Mouse (Mus musculus) forebrain, embryonic 10.5 days (tissue): Measurements from ENCODE around the gene Thap12. TPM values are rescaled to one million over a fixed set of nuclear protein-coding genes. Genes with fewer than 3 reads are reported as not detected.
A peak's percentile ranks its signal among the peaks of the same experiment; 100 is the strongest.

ENCODE experiments used
- DNase-seq: peaks from one replicate; pipeline ENCODE4 v3.0.0-alpha.2; 2017; ENCODE audit warnings: low spot score; ENCODE audit errors: extremely low spot score
- H3K27ac ChIP-seq: fragments of 300-500 bp; sonication (generic); 2 replicates; pipeline ENCODE4 v1.5.1; 2016; ENCODE audit warnings: mild to moderate bottlenecking
- H3K27me3 ChIP-seq: fragments of 300-500 bp; sonication (generic); 2 replicates; pipeline ENCODE4 v1.6.1; 2016; ENCODE audit warnings: mild to moderate bottlenecking; ENCODE audit not compliant: poor library complexity, severe bottlenecking
- H3K36me3 ChIP-seq: fragments of 300-500 bp; sonication (generic); replicated peaks from 2 replicates; pipeline ENCODE4 v1.6.1; 2016; ENCODE audit warnings: mild to moderate bottlenecking, moderate library complexity
- H3K4me1 ChIP-seq: fragments of 300-500 bp; sonication (generic); 2 replicates; pipeline ENCODE4 v1.6.1; 2016
- H3K4me3 ChIP-seq: fragments of 300-500 bp; sonication (generic); 2 replicates; pipeline ENCODE4 v1.5.1; 2016; ENCODE audit warnings: mild to moderate bottlenecking, moderate library complexity
- H3K9me3 ChIP-seq: fragments of 300-500 bp; sonication (generic); 2 replicates; pipeline ENCODE4 v1.6.1; 2016; ENCODE audit warnings: mild to moderate bottlenecking, moderate library complexity
- WGBS: fragments of 180-500 bp; shearing (Covaris S2); methylation state at CpG from one replicate; pipeline ENCODE4 v1.1.7; 2016; 5-methylcytosine and 5-hydroxymethylcytosine counted together
- polyA plus RNA-seq: library from polyadenylated mRNA; unstranded; fragments of >200 nt; fragmentation: Nextera tagmentation; extraction: Ambion mirVana; gene quantifications from 2 replicates; pipeline ENCODE4 v1.2.1, GENCODE M21; 2016

Gene Thap12
- polyA plus RNA-seq = 58.1 and 58.2 TPM in 2 replicates

DNA sequence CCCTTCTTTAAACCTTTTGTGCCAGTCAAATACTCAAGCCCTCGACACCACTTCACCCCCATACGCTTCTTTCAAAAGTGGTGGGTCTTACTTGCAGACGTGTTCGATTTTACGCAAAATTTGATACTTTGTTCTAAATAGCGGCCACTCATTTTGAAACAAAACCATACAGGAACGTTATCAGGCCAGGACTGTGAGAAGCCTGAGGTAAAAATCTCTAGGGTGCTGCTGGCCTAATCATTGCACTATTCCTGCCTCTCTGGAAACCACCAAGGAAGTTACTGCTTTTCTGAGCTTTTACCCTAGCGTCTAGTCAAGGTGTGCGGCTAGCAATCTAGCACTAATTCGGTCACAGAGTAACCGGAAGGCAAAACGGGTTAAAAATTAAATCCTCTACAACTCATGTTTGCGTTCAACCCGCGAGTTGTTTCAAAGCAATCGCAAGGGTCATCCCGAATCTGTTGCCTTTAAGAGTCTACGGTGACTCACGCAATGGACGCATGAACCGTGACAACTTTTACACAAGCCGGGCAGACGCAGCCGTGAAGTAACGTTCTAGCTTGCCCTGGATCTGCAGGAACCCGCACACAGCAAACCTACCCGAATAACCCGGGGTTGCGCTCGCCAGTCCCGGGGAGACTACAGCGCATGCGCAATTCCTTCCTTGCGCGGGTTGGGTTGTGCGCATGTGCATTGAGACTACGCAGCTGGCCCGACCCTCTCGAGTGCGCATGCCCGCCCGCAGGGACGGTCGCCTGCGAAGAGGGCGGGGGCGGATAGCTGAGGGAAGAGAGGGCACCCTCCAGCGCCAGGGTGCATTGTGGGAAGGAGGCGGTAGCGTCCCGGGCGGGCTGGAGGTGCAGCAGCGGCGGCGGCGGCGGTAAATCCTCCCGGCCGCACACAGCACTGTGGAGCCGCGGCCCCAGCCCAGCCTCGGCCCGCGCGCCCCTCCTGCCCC lies at the start of gene Thap12:
Gene Thap12, plus strand, starts transcription at position 821 of the 958 bp plus-strand sequence.
- DNase-seq = peak; percentile 99
- 4% methylated on average over 65 of the region's 65 CpGs for WGBS
- Histone ChIP-seq H3K9me3 (no peaks in the 10 kb centered on the region), H3K4me3 (peak within 1 kb of the TSS; percentile 85), H3K27me3 (no peaks in the 10 kb centered on the region), H3K4me1 (peaks cover 28% of the 10 kb centered on the region), H3K27ac (peak within 1 kb of the TSS; percentile 93), H3K36me3 (no peaks in the 10 kb centered on the region)

DNA sequence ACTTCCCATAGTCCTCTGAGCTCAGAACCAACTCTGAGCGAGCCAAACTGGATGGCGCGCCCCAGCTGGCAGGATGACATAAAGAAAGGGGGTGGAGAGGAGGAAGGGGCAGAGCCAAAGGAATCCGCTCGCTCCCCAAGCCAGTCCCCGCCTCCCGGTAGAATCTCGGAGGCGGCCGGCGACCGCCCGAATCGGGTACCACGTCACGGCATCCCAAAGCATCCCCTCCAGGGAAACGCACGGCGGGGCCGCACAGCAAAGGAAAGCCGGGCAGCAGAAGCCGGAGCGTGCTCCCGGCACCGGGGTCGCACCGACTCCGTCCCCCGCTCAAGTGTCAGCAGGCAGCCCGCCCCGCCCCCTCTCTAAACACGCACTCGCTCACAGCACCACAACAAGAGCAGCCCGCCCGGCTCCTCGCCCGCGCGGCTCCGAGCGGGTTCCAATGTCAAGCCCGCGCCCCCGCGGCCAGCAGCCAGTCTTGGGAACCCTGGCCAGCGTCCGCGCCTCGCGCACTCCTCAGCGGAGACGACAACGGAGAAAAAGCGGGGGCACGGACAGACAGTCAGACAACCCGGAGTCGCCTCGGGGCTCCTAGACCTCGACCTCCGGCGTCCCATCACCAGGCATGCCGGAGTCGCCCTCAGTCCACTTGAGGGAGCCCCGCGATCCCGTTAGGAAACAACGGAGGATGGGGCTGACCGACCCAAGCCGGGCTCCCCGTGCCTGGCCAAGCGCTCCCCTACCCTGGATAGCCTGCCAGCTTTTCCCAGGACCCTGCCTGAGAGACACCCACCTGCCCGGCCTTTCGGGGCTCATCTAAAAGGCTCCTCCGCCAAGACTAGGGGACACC lies 47.0 kb upstream of the Thap12 start:
- DNase-seq = peak; percentile 82
- Histone ChIP-seq H3K27me3 (no peaks in the 10 kb centered on the region), H3K36me3 (peaks cover 63% of the 10 kb centered on the region), H3K27ac (peak overlapping the region; percentile 96), H3K4me1 (peaks cover 28% of the 10 kb centered on the region), H3K9me3 (no peaks in the 10 kb centered on the region), H3K4me3 (peak overlapping the region; percentile 71)
- WGBS = under 1% methylated on average over 74 of the region's 74 CpGs

DNA sequence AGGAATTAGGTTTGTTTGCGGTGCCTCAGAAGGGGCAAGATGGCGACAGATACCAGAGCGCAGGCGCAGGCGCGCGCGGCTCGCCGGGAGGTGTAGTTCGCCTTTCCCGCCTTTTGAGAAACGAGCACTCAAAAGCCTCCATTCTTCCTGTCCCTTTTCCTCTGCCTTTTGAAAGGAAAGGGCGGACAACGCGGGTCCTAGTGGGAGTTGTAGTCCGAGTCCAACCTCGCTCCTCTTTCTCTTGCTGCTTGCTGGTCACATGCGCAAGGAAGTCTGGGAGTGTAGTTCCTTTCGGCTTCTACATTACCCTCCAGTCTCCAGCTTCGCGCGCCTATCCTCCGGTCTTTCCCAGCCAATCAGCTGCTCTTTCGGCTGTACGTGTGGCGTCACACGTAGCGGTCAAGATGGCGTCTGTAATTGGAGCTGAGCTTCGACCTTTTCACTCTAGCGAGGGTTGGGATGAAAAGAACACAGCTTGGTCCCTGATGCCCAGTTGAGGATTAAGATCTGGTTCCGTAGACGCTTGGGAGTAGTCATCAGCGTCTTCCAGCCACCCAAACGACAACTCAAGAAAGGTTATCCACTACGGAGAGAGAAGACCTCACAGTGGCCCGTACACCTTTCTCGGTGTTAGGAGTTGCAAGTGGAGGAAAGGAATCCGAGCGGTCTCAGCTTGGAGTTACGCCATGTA lies 46.2 kb upstream of the Thap12 start, which contains the start of gene Emsy:
Gene Emsy, minus strand, starts transcription at position 253 of the 691 bp plus-strand sequence.
- H3K4me3 ChIP-seq = peak within 1 kb of the TSS; percentile 71
- peaks cover 61% of the 10 kb centered on the region for H3K36me3 ChIP-seq
- H3K27me3 ChIP-seq = no peaks in the 10 kb centered on the region
- whole genome bisulfite sequencing = under 1% methylated on average over 42 of the region's 42 CpGs
- peaks cover 28% of the 10 kb centered on the region for H3K4me1 ChIP-seq
- no peaks in the 10 kb centered on the region for H3K9me3 ChIP-seq
- peak; percentile 97 for DNase-seq
- peak within 1 kb of the TSS; percentile 96 for H3K27ac ChIP-seq

DNA sequence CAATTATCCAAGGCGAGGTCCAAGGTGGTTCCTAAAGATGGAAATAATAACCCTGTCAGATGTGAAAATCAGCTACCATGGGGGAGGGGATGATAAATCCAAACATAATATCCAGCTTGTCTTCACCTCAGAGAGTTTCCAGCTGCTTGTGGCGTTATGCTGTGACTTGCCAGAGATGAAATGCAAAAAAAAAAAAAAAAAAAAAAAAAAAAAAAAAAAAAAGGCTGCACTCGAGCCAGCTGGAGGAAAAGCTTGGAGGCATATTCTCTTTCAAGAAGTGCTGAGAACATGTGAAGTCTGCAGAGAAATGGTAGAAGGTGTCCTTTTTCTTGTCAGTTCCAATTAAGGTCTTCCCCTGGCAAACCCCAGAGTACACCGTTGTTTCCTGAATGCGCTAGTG lies 37.7 kb upstream of the Thap12 start:
- no peaks in the 10 kb centered on the region for H3K9me3 ChIP-seq
- 0 out of 2 replicates have a peak, but pooled peaks cover 3% of the 10 kb centered on the region for H3K4me1 ChIP-seq
- WGBS = 72% methylated on average over 5 of the region's 5 CpGs
- H3K36me3 ChIP-seq = peaks cover 13% of the 10 kb centered on the region
- no peak for DNase-seq
- no peaks in the 10 kb centered on the region for H3K27me3 ChIP-seq
- no peak overlapping the region for H3K27ac ChIP-seq
- H3K4me3 ChIP-seq = no peak overlapping the region

GRCm38 (mm10) chr7:98665726-98666125 lies 37.2 kb upstream of the Thap12 start:
- no peak overlapping the region for H3K27ac ChIP-seq
- no peaks in the 10 kb centered on the region for H3K9me3 ChIP-seq
- H3K27me3 ChIP-seq = no peaks in the 10 kb centered on the region
- H3K4me1 ChIP-seq = 0 out of 2 replicates have a peak, but pooled peaks cover 3% of the 10 kb centered on the region
- H3K4me3 ChIP-seq = no peak overlapping the region
- no peak for DNase-seq
- 88% methylated on average over 6 of the region's 6 CpGs for WGBS
- H3K36me3 ChIP-seq = peaks cover 7% of the 10 kb centered on the region

GRCm38 (mm10) chr7:98667956-98668746 lies 34.8 kb upstream of the Thap12 start:
- Histone ChIP-seq H3K9me3 (no peaks in the 10 kb centered on the region), H3K27me3 (no peaks in the 10 kb centered on the region), H3K4me3 (no peak overlapping the region), H3K27ac (peak overlapping the region; percentile 27; the same call in 1 of the 2 replicates), H3K36me3 (no peaks in the 10 kb centered on the region), H3K4me1 (peaks cover 19% of the 10 kb centered on the region)
- DNase-seq = no peak
- 75% methylated on average over 6 of the region's 6 CpGs for WGBS

DNA sequence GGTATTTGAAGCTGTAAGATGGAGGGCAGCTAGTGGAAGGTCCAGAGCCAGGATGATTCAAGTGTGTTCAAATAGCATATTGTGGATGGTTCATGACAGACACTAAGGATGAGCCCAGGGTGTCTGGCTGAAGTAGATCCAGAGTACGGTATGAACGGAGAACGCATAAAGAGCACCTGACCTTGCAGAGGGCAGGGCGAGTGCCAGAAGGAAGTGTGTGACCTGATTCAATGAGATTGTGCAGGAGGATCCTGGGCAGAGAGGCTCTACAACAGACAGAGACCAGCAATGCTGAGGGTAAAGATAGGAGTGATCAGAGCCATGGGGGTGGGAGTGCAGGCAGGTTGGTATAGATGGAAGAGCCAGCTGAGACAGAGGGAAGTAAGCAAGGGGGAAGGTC lies 32.1 kb upstream of the Thap12 start:
- DNase-seq = no peak
- no peaks in the 10 kb centered on the region for H3K27me3 ChIP-seq
- H3K27ac ChIP-seq = no peak overlapping the region

GRCm38 (mm10) chr7:98671416-98671815 lies 31.5 kb upstream of the Thap12 start:
- WGBS = 77% methylated on average over 9 of the region's 9 CpGs
- H3K4me3 ChIP-seq = no peak overlapping the region
- no peak for DNase-seq
- H3K27me3 ChIP-seq = no peaks in the 10 kb centered on the region
- no peaks in the 10 kb centered on the region for H3K36me3 ChIP-seq
- no peaks in the 10 kb centered on the region for H3K9me3 ChIP-seq
- H3K27ac ChIP-seq = peak overlapping the region; percentile 63
- peaks cover 19% of the 10 kb centered on the region for H3K4me1 ChIP-seq

More for the DNA sequence above, 32.1 kb upstream of the Thap12 start:
- peaks cover 19% of the 10 kb centered on the region for H3K4me1 ChIP-seq
- no peaks in the 10 kb centered on the region for H3K9me3 ChIP-seq
- no peak overlapping the region for H3K4me3 ChIP-seq
- no peaks in the 10 kb centered on the region for H3K36me3 ChIP-seq
- 93% methylated on average over 4 of the region's 4 CpGs for WGBS

GRCm38 (mm10) chr7:98672241-98672955 lies 30.5 kb upstream of the Thap12 start:
- no peak overlapping the region for H3K4me3 ChIP-seq
- H3K36me3 ChIP-seq = no peaks in the 10 kb centered on the region
- peak; percentile 20 for DNase-seq
- H3K27me3 ChIP-seq = no peaks in the 10 kb centered on the region
- H3K27ac ChIP-seq = peak overlapping the region; percentile 63
- peaks cover 19% of the 10 kb centered on the region for H3K4me1 ChIP-seq
- no peaks in the 10 kb centered on the region for H3K9me3 ChIP-seq
- 71% methylated on average over 11 of the region's 11 CpGs for WGBS

DNA sequence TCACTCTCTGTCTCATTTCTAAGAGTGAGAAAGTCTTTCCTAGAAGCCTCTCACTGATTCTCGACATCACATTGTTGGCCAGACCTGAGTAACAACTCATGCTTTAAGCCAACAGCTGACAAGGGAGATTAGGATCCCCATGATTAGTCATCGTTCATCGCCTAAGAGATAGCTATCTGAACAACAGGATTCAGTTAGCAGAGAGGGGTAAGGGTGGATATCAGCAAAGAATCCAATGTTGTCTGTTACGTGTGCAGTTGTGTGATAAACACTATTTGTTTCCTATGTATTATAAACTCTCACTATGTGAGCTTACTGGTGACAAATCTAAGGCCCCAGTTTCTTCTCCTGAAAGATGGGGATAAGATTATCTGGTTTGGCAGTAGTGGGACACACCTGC lies 28.6 kb upstream of the Thap12 start:
- H3K27ac ChIP-seq = no peak overlapping the region
- no peaks in the 10 kb centered on the region for H3K9me3 ChIP-seq
- no peak for DNase-seq
- 85% methylated on average over 4 of the region's 4 CpGs for WGBS
- no peak overlapping the region for H3K4me3 ChIP-seq
- no peaks in the 10 kb centered on the region for H3K36me3 ChIP-seq
- H3K27me3 ChIP-seq = no peaks in the 10 kb centered on the region
- peaks cover 25% of the 10 kb centered on the region for H3K4me1 ChIP-seq

GRCm38 (mm10) chr7:98677511-98677910 lies 25.4 kb upstream of the Thap12 start:
- WGBS = 89% methylated on average over 2 of the region's 2 CpGs

More at GRCm38 (mm10) chr7:98677511-98677910, 25.4 kb upstream of the Thap12 start:
- H3K4me1 ChIP-seq = peaks cover 14% of the 10 kb centered on the region
- no peak overlapping the region for H3K27ac ChIP-seq
- no peak for DNase-seq
- no peaks in the 10 kb centered on the region for H3K36me3 ChIP-seq
- H3K4me3 ChIP-seq = no peak overlapping the region
- H3K9me3 ChIP-seq = no peaks in the 10 kb centered on the region
- no peaks in the 10 kb centered on the region for H3K27me3 ChIP-seq
